Mouse (Mus musculus): ENCODE data around the gene Fam43a. TPM values are rescaled to one million over a fixed set of nuclear protein-coding genes. Genes with fewer than 3 reads are reported as not detected.

Fam43a gene
- polyA plus RNA-seq, 1 experiment from 2014 or later, result 13.0 TPM

- peak; percentile 94 for TF ChIP-seq CTCF (IDR thresholded peaks at IDR 0.05; ENCODE audit: low read depth)
- 8% methylated on average over 16 of the region's 16 CpGs for WGBS
- Histone ChIP-seq H3K9ac (no peak overlapping the region), H3K27me3 (ENCODE audit: insufficient read depth, low read length) (peaks cover 5% of the 10 kb centered on the region; the same call in 1 of the 2 replicates), H3K27ac (ENCODE audit: low read depth) (no peak overlapping the region), H3K4me2 (peak overlapping the region; percentile 47), H3K9me3 (ENCODE audit: low read depth, low read length) (no peaks in the 10 kb centered on the region), H3K4me3 (ENCODE audit: low read depth, low read length) (no peak overlapping the region), H3K36me3 (ENCODE audit: insufficient read depth) (peaks cover 4% of the 10 kb centered on the region; the same call in 1 of the 2 replicates), H3K4me1 (ENCODE audit: insufficient read depth) (peaks cover 15% of the 10 kb centered on the region)
- no peak for ATAC-seq (ENCODE audit: insufficient read depth)
- peak; percentile 96 for DNase-seq
Observed at GRCm38 (mm10) chr16:30596959-30597681, 2.4 kb upstream of the Fam43a start.

- DNase-seq, result peak; percentile 79
- H3K27me3 ChIP-seq (ENCODE audit: insufficient read depth, low read length), result peaks cover 5% of the 10 kb centered on the region; the same call in 1 of the 2 replicates
- peak overlapping the region; percentile 94 for H3K4me2 ChIP-seq
- H3K27ac ChIP-seq (ENCODE audit: low read depth), result peak overlapping the region; percentile 69
- ATAC-seq (ENCODE audit: insufficient read depth), result peak; percentile 26; the same call in 1 of the 2 replicates
- peak overlapping the region; percentile 60 for H3K4me3 ChIP-seq (ENCODE audit: low read depth, low read length)
- TF ChIP-seq CTCF (IDR thresholded peaks at IDR 0.05; ENCODE audit: low read depth), result no peak
- WGBS, result under 1% methylated on average over 53 of the region's 53 CpGs
- peaks cover 4% of the 10 kb centered on the region; the same call in 1 of the 2 replicates for H3K36me3 ChIP-seq (ENCODE audit: insufficient read depth)
- no peaks in the 10 kb centered on the region for H3K9me3 ChIP-seq (ENCODE audit: low read depth, low read length)
- H3K9ac ChIP-seq, result peak overlapping the region; percentile 70
- H3K4me1 ChIP-seq (ENCODE audit: insufficient read depth), result peaks cover 34% of the 10 kb centered on the region
Observed at GRCm38 (mm10) chr16:30600431-30601045, 1.0 kb downstream of the Fam43a start.

GRCm38 (mm10) chr16:30601046-30601832 lies 1.7 kb downstream of the Fam43a start:
- H3K4me2 ChIP-seq, result peak overlapping the region; percentile 94
- TF ChIP-seq CTCF (IDR thresholded peaks at IDR 0.05; ENCODE audit: low read depth), result peak; percentile 80
- H3K9me3 ChIP-seq (ENCODE audit: low read depth, low read length), result no peaks in the 10 kb centered on the region
- peaks cover 5% of the 10 kb centered on the region; the same call in 1 of the 2 replicates for H3K27me3 ChIP-seq (ENCODE audit: insufficient read depth, low read length)
- WGBS, result 5% methylated on average over 42 of the region's 42 CpGs
- H3K27ac ChIP-seq (ENCODE audit: low read depth), result peak overlapping the region; percentile 76
- H3K9ac ChIP-seq, result peak overlapping the region; percentile 70
- DNase-seq (peak; percentile 83), ATAC-seq (ENCODE audit: insufficient read depth) (peak; percentile 14; the same call in 1 of the 2 replicates)
- peaks cover 4% of the 10 kb centered on the region; the same call in 1 of the 2 replicates for H3K36me3 ChIP-seq (ENCODE audit: insufficient read depth)
- H3K4me1 ChIP-seq (ENCODE audit: insufficient read depth), result peaks cover 35% of the 10 kb centered on the region
- H3K4me3 ChIP-seq (ENCODE audit: low read depth, low read length), result peak overlapping the region; percentile 60

GRCm38 (mm10) chr16:30601946-30602345 lies 2.4 kb downstream of the Fam43a start:
- DNase-seq (peak; percentile 49), ATAC-seq (ENCODE audit: insufficient read depth) (no peak)
- H3K27ac ChIP-seq (ENCODE audit: low read depth), result peak overlapping the region; percentile 76; the same call in 1 of the 2 replicates
- no peaks in the 10 kb centered on the region for H3K9me3 ChIP-seq (ENCODE audit: low read depth, low read length)
- TF ChIP-seq CTCF (IDR thresholded peaks at IDR 0.05; ENCODE audit: low read depth), result no peak
- peak overlapping the region; percentile 70 for H3K9ac ChIP-seq
- 13% methylated on average over 7 of the region's 7 CpGs for WGBS
- H3K4me2 ChIP-seq, result peak overlapping the region; percentile 94
- H3K27me3 ChIP-seq (ENCODE audit: insufficient read depth, low read length), result 0 out of 2 replicates have a peak, but pooled peaks cover 5% of the 10 kb centered on the region
- peak overlapping the region; percentile 60 for H3K4me3 ChIP-seq (ENCODE audit: low read depth, low read length)
- peaks cover 4% of the 10 kb centered on the region; the same call in 1 of the 2 replicates for H3K36me3 ChIP-seq (ENCODE audit: insufficient read depth)
- H3K4me1 ChIP-seq (ENCODE audit: insufficient read depth), result peaks cover 35% of the 10 kb centered on the region

GRCm38 (mm10) chr16:30602684-30603530 lies 3.4 kb downstream of the Fam43a start:
- Histone ChIP-seq H3K9ac (no peak overlapping the region; the same call in 1 of the 2 replicates), H3K4me1 (ENCODE audit: insufficient read depth) (peaks cover 35% of the 10 kb centered on the region), H3K4me3 (ENCODE audit: low read depth, low read length) (peak overlapping the region; percentile 60), H3K9me3 (ENCODE audit: low read depth, low read length) (no peaks in the 10 kb centered on the region), H3K36me3 (ENCODE audit: insufficient read depth) (peaks cover 4% of the 10 kb centered on the region; the same call in 1 of the 2 replicates), H3K27ac (ENCODE audit: low read depth) (peak overlapping the region; percentile 76; the same call in 1 of the 2 replicates), H3K27me3 (ENCODE audit: insufficient read depth, low read length) (0 out of 2 replicates have a peak, but pooled peaks cover 5% of the 10 kb centered on the region), H3K4me2 (peak overlapping the region; percentile 94)
- 19% methylated on average over 18 of the region's 18 CpGs for WGBS
- no peak for ATAC-seq (ENCODE audit: insufficient read depth)
- peak; percentile 53 for DNase-seq
- TF ChIP-seq CTCF (IDR thresholded peaks at IDR 0.05; ENCODE audit: low read depth), result no peak

GRCm38 (mm10) chr16:30603531-30603842 lies 4.0 kb downstream of the Fam43a start:
- TF ChIP-seq CTCF (IDR thresholded peaks at IDR 0.05; ENCODE audit: low read depth), result no peak
- Histone ChIP-seq H3K9ac (no peak overlapping the region; the same call in 1 of the 2 replicates), H3K27ac (ENCODE audit: low read depth) (peak overlapping the region; percentile 76; the same call in 1 of the 2 replicates), H3K4me2 (peak overlapping the region; percentile 94), H3K9me3 (ENCODE audit: low read depth, low read length) (no peaks in the 10 kb centered on the region), H3K4me3 (ENCODE audit: low read depth, low read length) (0 out of 2 replicates have a peak overlapping the region, but pooled peaks have one; percentile 60), H3K27me3 (ENCODE audit: insufficient read depth, low read length) (0 out of 2 replicates have a peak, but pooled peaks cover 5% of the 10 kb centered on the region), H3K36me3 (ENCODE audit: insufficient read depth) (peaks cover 4% of the 10 kb centered on the region; the same call in 1 of the 2 replicates), H3K4me1 (ENCODE audit: insufficient read depth) (peaks cover 35% of the 10 kb centered on the region)
- WGBS, result 43% methylated on average over 9 of the region's 9 CpGs
- ATAC-seq (ENCODE audit: insufficient read depth), result no peak
- peak; percentile 57 for DNase-seq
